Mouse (Mus musculus) CD4-positive, CD25-positive, alpha-beta regulatory T cell, adult 2 months (primary cell): ENCODE measurements around the gene Olfr692.

ENCODE experiments used
- DNase-seq: peaks from one replicate; pipeline ENCODE4 v3.0.0-alpha.2; 2012; ENCODE audit warnings: low read depth, low spot score

The Olfr692 gene

DNA sequence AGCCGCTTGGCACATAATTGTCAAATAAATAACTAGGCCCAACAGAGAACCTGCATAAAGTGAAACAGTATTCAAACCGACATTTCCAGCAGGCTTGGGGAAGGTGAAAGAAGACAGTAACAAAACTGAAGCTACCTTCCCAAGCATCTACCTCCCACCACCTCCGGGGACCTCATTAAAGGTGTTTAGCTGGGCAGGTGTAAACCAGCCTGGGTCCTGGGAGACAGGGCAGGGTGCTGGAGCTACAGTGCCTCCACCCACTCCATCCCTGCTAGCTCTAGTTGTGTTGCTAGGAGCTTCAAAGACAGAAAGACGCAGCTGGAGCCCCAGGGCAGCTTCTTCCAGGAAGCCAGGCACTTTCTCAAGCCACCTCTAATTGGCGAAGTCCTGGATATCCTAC lies 36.2 kb downstream of the Olfr692 start, which contains the start of gene Cnga4:
Cnga4 (plus strand) TSS at position 301 of the 400 bp plus-strand sequence.
- no peak for DNase-seq

DNA sequence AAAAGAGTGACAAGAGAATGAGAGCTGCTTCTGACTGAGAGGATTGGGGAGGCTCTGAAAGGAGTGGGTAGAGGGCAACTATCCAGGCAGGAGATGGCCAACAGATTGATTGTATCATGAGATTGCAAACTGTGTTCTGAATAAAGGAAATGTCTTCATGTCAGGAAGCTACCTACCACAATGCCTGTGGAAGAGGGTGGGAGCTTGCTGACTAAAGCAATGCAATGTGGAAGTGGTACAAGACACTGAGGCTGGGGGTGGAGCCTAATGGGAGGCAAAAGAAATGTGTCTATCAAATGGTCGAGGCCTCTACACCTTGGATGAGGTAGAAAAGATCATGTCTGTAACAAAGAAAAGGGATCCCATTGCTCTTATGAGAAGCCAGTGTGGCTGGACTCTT lies 38.3 kb downstream of the Olfr692 start:
- no peak for DNase-seq

DNA sequence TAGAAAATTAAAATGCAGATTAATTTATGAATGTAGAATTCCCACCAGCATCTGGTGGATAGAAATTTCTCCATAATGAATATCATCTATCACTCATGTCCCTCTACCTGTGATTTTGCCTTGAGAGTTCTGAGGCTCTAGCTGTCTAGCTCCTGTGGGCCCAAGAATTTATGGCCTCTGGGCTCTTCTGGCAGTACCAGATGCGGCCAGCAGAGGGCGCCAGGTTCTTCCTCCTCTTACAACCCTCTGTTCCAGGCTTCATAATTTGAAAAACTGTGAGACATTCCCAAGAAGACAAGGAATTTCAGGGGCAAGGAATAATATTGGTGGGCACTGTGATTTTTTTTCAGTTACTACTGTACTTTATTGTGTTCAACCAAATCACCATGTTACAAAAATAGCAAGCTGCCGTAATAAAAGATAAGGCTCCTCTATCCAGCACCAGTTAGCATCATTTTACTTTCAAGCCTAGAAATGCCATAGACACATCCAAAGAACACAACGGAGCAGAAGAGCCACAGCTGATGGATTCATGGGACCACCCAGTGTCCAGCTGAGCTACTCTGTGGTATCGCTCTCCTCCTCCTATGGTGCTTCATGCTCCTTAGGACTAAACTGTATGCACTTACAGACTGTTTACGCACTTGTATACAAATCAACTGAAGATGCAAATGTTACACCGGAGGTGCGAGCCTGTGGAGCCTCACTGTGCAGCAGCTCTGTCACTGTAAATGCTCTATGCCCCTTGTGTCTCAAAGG lies 44.0 kb downstream of the Olfr692 start:
- DNase-seq = peak; percentile 78

DNA sequence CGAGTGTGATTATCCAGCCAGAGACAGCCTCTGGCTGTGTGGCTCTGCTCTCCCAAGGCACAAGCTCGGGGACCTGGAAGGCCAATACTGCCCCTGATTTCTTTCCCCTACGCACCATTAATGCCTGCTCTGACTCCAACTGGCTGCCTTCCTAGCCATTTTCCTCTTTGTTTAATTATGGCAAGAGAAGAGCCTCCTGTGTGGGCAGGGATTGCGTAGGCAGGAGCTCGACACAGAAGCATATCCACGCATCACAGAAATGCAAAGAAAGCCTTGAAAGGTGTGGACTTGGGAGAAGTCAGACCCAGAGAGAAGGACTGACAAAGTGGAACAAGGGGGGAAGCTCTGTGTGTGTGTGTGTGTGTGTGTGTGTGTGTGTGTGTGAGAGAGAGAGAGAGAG lies 46.4 kb downstream of the Olfr692 start:
- DNase-seq = no peak

DNA sequence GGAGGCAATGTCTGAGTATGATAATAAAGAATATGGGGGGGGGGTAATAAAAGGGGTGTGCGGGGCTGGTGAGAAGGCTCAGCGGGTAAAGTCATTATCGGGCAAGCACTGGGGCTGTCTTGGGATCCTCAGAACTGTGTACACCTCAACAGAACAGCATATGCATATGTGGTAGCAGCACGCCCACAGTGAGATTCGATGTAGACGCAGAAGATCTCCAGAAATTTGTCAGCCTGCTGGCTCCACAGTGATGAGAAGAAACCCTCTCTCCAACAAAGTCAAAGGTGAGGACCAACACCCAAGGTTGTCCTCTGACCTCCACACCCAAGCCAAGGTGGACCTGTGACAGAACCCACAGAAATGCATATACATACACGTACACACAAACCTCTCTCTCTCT lies 48.5 kb downstream of the Olfr692 start:
- DNase-seq = no peak

DNA sequence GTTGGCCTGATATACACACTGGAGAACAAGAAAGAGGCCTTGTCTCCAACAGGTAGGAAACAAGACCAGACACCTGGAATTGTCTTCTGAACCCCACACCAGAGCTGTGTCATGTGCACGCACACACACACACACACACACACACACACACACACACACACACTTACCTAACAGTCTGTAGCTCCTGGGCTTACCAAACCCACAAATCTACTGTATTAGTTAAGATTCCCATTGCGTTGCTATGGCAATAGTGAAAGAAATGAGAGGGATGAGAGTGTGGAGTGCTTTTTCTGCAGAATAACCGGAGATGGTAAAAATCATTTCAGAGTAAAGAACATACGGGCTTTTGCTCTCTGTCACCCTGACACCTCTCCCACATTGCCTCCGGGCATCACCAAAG lies 50.1 kb downstream of the Olfr692 start:
- no peak for DNase-seq
